ENCODE assay signal across 19 mouse cellular contexts in genomic region chr5:103560546-103560945, GRCm38 (mm10).
"Had no signal": no experiment of that assay in that cellular context is flagged by ENCODE, and none has a peak within 500 bp of the region (broad histone marks: within the 10 kb centered on the region; RNA-seq: fewer than 3 reads in every experiment).

No protein-coding gene starts in this region.

- H3K9me3 ChIP-seq: lung, embryonic 15.5 days; midbrain, embryonic 13.5 days; midbrain, embryonic 15.5 days; neural tube, embryonic 12.5 days had no signal

- H3K36me3 ChIP-seq: midbrain, embryonic 15.5 days had no signal

- H3K27ac ChIP-seq: lung, embryonic 15.5 days; macrophage; midbrain, embryonic 13.5 days; midbrain, embryonic 15.5 days; neural tube, embryonic 12.5 days had no signal

- H3K4me2 ChIP-seq: lung, embryonic 15.5 days; midbrain, embryonic 11.5 days; midbrain, embryonic 13.5 days; midbrain, embryonic 15.5 days; neural tube, embryonic 12.5 days had no signal

- H3K4me3 ChIP-seq: lung, embryonic 15.5 days; megakaryocyte, embryonic 14.5 days; midbrain, embryonic 13.5 days; midbrain, embryonic 15.5 days; neural tube, embryonic 12.5 days had no signal

- DNase-seq: lung, adult 2 months; lung, postnatal 14 days; lung, postnatal 36 days; retina, postnatal 1 day; right cerebral cortex, adult 18-20 months; right cerebral cortex, postnatal 25 days; right cerebral cortex, postnatal 4 days; spleen, adult 18-20 months; thymus, adult 18-20 months; thymus, postnatal 14 days; thymus, postnatal 36 days had no signal

- H3K9ac ChIP-seq: lung, embryonic 15.5 days; midbrain, embryonic 13.5 days; midbrain, embryonic 15.5 days; neural tube, embryonic 12.5 days had no signal

- H3K27me3 ChIP-seq: lung, embryonic 15.5 days; midbrain, embryonic 13.5 days; midbrain, embryonic 15.5 days; neural tube, embryonic 12.5 days had no signal

- ATAC-seq: lung, postnatal 0 days; midbrain, embryonic 13.5 days; midbrain, embryonic 15.5 days had no signal

- H3K4me1 ChIP-seq: lung, embryonic 15.5 days; megakaryocyte, embryonic 14.5 days; midbrain, embryonic 13.5 days; midbrain, embryonic 15.5 days; neural tube, embryonic 12.5 days had no signal
